Mouse (Mus musculus): ENCODE measurements at regions not wholly inside any gene's neighbourhood (a gene's known extent, or its start where the extent isn't known, plus 50 kb on each side); places are given as distances from the start of the nearest gene placed in this dataset.

DNA sequence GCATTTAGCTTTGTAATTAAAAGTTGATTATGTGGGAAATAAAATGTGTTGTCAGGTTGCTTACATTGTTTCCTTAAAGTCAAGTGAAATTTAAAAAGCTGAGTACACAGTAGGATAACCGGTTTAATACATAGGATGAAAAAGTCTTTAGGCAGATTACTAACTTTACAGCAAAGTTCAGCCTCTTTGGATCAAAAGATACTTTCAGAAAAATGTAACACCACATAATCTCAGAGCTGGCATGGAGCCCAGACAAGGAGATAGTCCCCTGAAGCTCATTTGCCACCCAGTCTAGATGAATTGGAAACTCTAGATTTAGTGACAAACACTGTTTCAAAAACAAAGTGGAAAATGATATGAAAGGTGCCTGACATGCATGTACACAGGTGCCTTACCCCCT is 139.6 kb downstream of the Slco4c1 start:
- DNase-seq (ENCODE audit: low spot score in 2 of 2), result peak; percentile 24 to 35

DNA sequence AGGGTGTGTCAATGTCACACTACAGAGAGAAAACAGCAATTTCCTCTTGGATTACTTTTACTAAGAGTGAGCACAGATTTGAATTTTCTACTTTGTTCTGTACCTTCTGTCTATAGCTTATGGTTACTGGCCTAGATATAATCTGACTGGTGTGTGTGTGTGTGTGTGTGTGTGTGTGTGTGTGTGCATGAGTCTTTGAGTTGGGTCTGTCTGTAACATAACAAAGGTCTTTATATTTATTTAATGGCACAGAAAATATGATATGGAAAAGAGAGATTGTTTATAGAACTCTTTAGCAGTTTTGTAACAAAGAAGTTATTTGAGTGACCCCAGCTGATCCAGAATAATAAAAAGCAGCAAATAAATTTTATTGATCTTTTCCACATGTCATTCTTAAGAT is 140.1 kb downstream of the Slco4c1 start:
- DNase-seq (ENCODE audit: low spot score in 2 of 2), result no peak

Data from right cerebral cortex, postnatal 10 days (tissue).